Mouse (Mus musculus): ENCODE data around the gene Slc4a4.

Gene Slc4a4

DNA sequence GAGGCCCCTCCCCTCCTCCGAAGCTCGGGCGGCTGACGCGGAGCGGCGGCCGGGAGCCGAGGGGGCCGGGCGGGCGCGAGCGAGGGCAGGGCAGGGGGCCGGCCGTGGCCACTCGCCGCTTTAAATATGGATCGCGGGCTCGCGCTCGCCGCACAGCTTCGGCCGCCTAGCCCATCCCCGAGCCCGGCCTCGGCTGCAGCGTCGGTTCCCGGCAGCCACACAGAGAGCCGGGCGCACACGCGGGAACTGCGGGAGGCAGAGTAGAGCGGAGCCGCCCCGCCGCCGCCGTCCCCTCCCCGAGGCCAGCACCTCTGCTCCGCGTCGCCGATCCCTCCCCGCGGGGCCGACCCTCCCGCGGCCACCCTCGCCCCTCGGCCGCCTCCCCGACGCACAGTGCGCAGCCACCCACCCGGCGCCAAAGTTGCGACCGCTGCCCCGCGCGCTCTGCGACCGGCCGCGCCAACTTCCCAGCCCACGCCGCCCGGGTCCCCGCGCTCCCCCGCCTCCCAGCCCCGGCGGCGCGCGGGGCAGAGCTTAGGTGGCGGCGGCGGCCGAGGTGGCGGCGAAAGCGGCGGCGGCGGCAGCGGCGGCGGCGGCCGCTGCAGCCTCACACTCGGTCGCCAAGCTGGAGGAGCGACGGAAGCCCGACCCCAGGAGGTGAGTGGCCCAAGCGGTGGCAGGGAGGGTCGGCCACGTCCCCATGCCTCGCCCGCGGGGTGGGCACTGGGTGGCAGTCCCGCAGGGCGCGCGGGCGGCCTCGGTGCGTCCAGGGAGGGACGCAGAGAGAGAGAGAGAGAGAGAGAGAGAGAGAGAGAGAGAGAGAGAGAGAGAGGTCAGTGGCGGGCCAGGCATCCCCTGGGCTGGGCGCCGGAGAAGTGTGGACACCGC is at the start of gene Slc4a4:
Gene Slc4a4 (plus strand): TSS at position 151 of the 888 bp plus-strand sequence.
- DNase-seq (ENCODE audit: low spot score) = no peak

DNA sequence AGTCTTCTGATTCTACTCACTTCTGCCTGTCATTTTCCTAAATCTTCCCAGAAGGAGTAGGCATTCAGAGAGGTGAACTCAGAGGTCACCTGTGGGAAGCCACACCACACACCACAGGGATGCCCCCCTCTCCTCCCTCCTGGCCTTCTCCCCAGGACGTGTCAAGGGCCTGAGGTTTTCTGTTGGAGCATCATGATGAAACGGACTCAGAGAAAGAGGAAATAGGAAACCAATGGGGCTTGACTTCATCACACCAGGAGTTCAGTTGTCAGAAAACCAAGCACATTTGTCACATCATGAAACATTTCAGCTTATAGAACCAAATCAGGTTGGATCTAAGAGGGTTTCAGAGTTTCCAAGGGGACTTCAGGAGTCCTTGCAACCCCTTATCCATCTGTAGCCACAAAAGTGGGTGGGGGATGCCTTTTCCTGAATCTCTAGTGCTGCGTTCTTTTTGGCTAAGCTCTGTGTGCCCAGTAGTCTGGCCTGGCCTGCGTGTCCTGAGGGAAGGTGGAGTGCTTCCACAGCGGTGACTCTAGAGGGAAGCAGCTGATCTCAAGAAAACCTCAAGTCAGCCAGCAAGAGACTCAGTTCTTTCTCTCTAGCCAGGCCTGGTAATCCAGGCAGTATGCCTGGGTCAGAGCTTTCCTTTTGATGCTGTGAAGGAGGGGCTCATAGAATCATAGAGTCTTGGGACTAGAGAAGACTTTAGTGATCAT is 46.4 kb upstream of the Slc4a4 start:
- no peak for DNase-seq (ENCODE audit: low spot score)

- DNase-seq (ENCODE audit: low spot score) = no peak
Measured at GRCm38 (mm10) chr5:88857311-88857710, 29.3 kb upstream of the Slc4a4 start.

DNA sequence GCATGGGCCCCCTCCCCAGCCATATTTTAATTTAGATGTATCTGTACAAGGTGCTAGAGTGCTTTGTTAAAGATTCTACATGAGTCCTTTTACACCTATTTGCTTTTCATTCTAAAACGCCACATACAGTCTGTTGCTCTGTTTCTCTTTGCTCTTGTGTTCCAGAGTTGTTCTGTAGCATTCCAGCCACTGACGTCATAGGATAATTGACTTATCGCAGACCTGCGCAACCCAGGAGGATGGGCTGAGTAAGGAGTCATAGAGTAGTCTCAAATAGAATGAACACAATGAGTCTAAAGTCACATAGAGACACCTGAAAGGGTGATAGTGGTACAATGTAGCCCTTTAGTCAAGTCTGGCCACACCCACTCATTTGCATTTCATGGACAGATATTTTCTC is 28.8 kb upstream of the Slc4a4 start:
- DNase-seq (ENCODE audit: low spot score) = no peak

GRCm38 (mm10) chr5:88858226-88858625 is 28.4 kb upstream of the Slc4a4 start:
- DNase-seq (ENCODE audit: low spot score) = no peak

- peak; percentile 1 for DNase-seq (ENCODE audit: low spot score)
Measured at GRCm38 (mm10) chr5:88862163-88862562, 24.5 kb upstream of the Slc4a4 start.

- DNase-seq (ENCODE audit: low spot score) = no peak
Measured at GRCm38 (mm10) chr5:88862794-88863193, 23.8 kb upstream of the Slc4a4 start.

DNA sequence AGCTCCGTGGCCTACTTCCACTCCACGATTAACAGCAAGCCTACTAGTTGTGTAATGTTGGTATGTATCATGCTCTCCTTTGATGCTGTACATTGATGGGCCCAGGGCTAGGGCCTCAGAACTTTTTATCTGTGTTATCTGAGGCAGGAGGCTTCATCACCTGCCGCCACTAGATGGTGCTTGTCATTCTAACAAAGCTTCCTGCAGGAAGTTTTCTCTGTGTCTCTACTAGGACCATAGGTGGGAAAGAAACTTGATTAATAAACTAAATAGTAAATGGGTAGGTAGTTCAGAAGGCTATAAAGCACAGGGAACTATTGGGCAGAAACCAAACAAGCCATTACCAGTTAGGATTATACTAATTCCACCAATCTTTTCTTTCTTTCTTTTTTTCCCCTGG is 2.5 kb upstream of the Slc4a4 start:
- no peak for DNase-seq (ENCODE audit: low spot score)

GRCm38 (mm10) chr5:88885503-88885902 is 1.1 kb upstream of the Slc4a4 start:
- DNase-seq (ENCODE audit: low spot score) = no peak

- DNase-seq (ENCODE audit: low spot score) = no peak
Measured at GRCm38 (mm10) chr5:88885944-88886343, 674 bp upstream of the Slc4a4 start.

- DNase-seq (ENCODE audit: low spot score) = no peak
Measured at GRCm38 (mm10) chr5:88886349-88886667, 310 bp upstream of the Slc4a4 start.

DNA sequence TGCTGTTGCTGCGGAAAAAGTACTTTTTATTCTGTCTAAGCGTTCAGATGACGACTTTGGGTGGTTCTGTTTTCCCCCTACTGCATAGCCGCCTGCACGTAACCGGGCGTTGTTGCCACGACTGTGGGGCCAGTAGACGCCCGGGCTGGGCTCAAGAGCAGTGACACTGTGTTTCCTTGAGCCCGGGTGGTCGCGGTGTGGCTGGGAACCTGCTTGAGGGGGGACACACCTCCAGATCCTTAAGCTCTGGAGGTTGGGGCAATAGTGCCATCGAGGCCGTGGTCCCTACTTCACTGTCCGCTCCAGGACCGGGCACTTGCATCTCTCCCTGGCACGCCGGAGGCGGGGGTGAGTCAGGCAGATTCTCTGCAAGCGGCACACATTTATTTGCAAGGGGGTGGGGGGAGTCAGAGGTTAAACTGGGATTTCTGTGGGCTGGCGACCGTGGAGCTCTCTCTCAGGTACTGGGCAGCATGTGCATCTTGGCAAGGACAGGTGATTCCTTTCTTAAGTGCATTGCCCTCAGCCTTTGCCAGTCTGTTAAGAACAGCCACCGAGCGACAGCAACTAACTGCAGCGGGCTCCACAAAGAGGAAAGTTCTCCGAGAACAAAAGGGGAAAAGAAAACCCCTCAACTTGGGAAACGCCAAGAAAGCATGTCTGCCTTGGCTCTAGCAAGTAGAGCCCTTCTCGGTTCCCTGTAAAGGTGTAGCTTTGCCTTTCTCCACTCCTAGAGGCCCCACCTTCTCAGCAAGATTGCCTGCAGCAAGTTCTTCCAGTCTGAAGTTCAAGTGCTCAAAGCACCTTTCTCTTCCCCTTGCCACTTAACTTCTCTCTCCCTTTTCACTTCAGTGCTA is 1.2 kb downstream of the Slc4a4 start:
- DNase-seq (ENCODE audit: low spot score) = no peak

- DNase-seq (ENCODE audit: low spot score) = no peak
Measured at GRCm38 (mm10) chr5:88888413-88888700, 1.7 kb downstream of the Slc4a4 start.

- DNase-seq (ENCODE audit: low spot score) = no peak
Measured at GRCm38 (mm10) chr5:88889326-88889725, 2.7 kb downstream of the Slc4a4 start.

DNA sequence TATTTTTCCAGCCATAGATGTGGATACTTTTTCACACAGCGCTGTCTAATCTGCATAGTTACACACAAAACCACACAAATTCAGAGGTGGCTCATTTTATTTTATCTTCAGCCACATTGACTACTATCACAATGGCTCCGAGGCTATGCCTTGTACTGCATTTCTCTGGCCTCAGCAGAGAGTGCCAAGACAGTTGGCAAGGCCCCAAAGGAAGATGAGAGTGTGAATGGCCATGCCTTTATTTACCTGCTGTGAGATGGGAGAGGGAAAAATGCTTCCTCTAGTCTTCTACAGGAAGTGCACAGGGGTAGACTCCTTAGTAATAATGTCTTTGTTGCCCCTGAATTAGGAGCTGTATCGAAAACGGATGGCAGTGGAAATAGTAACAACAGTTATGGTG is 3.5 kb downstream of the Slc4a4 start:
- no peak for DNase-seq (ENCODE audit: low spot score)

GRCm38 (mm10) chr5:88896574-88896973 is 10.0 kb downstream of the Slc4a4 start:
- DNase-seq (ENCODE audit: low spot score) = no peak

- DNase-seq (ENCODE audit: low spot score) = no peak
Measured at GRCm38 (mm10) chr5:88903111-88903510, 16.5 kb downstream of the Slc4a4 start.

DNA sequence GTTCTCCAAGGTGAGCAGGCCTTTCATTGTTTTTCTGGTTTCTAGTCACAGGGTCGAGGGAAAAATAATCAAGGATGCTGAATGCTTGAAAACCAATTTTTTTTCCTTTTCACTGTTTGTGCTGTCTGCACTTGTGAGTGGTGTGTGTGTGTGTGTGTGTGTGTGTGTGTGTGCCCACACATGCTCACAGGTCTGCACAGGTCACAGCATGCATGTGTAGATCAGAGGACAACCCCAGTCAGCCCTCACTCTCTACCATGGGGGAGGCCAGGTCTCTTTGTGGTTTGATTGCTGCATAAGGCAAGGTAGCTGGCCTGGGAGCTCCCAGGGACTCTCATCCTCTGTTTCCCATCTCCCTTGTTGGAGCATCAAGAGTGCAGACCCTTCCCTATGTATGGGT is 16.9 kb downstream of the Slc4a4 start:
- no peak for DNase-seq (ENCODE audit: low spot score)

GRCm38 (mm10) chr5:88904841-88905240 is 18.2 kb downstream of the Slc4a4 start:
- DNase-seq (ENCODE audit: low spot score) = no peak

- no peak for DNase-seq (ENCODE audit: low spot score)
Measured at GRCm38 (mm10) chr5:88907615-88908014, 21.0 kb downstream of the Slc4a4 start.

DNA sequence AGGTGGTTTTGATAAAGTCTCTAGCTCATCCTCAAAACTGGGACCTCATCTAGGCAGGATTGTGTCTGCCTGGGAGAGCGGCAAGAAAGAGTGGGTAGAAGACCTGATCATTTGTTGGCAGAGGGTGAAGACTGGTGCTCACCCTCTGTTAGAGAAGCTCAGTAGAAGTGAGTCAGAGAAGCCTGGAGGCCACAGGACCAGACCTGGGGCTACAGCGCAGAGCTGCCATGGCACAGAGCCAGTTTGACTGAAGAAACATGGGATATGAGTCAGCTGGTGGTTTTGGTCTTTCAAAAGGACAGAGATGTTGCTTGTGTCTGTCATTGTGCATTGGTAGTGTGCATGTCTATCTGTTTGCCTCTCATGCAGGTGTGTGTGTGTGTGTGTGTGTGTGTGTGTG is 26.0 kb downstream of the Slc4a4 start:
- DNase-seq (ENCODE audit: low spot score) = no peak

GRCm38 (mm10) chr5:88915082-88915481 is 28.5 kb downstream of the Slc4a4 start:
- no peak for DNase-seq (ENCODE audit: low spot score)

- no peak for DNase-seq (ENCODE audit: low spot score)
Measured at GRCm38 (mm10) chr5:88916501-88916971, 29.9 kb downstream of the Slc4a4 start.
